Mouse (Mus musculus) testis, postnatal 14 days (tissue): ENCODE results near the gene Abhd17b.
"Not testable (repeated sequence)": the region's sequence is repeated elsewhere in the genome, so short reads cannot be mapped to it uniquely, and the experiment has no call there.

Experiments
- DNase-seq: peaks from one replicate; pipeline ENCODE4 v3.0.0; 2021; ENCODE audit warnings: low spot score

The Abhd17b gene

GRCm38 (mm10) chr19:21653172-21653981 lies at the start of gene Abhd17b:
Gene Abhd17b, plus strand, starts transcription at chr19:21653185.
- peak; percentile 69 for DNase-seq

GRCm38 (mm10) chr19:21603836-21604235 lies 49.1 kb upstream of the Abhd17b start:
- no peak for DNase-seq

GRCm38 (mm10) chr19:21605294-21605693 lies 47.7 kb upstream of the Abhd17b start:
- no peak for DNase-seq

- DNase-seq: no peak
Measured at GRCm38 (mm10) chr19:21610240-21610639, 42.7 kb upstream of the Abhd17b start.

GRCm38 (mm10) chr19:21611297-21611696 lies 41.7 kb upstream of the Abhd17b start:
- no peak for DNase-seq

GRCm38 (mm10) chr19:21611725-21612575 lies 41.0 kb upstream of the Abhd17b start:
- DNase-seq: no peak

GRCm38 (mm10) chr19:21615801-21616200 lies 37.2 kb upstream of the Abhd17b start:
- DNase-seq: no peak

- DNase-seq: no peak
Measured at GRCm38 (mm10) chr19:21623410-21624147, 29.4 kb upstream of the Abhd17b start.

GRCm38 (mm10) chr19:21624148-21624535 lies 28.8 kb upstream of the Abhd17b start:
- DNase-seq: no peak

- no peak for DNase-seq
Measured at GRCm38 (mm10) chr19:21626271-21626988, 26.6 kb upstream of the Abhd17b start.

GRCm38 (mm10) chr19:21628440-21628839 lies 24.5 kb upstream of the Abhd17b start:
- DNase-seq: not testable (repeated sequence)

- DNase-seq: no peak
Measured at GRCm38 (mm10) chr19:21629030-21629429, 24.0 kb upstream of the Abhd17b start.

- DNase-seq: no peak
Measured at GRCm38 (mm10) chr19:21629501-21629900, 23.5 kb upstream of the Abhd17b start.

- DNase-seq: no peak
Measured at GRCm38 (mm10) chr19:21630656-21631331, 22.2 kb upstream of the Abhd17b start.

GRCm38 (mm10) chr19:21635406-21635805 lies 17.6 kb upstream of the Abhd17b start:
- no peak for DNase-seq

GRCm38 (mm10) chr19:21636907-21637306 lies 16.1 kb upstream of the Abhd17b start:
- DNase-seq: no peak

- DNase-seq: no peak
Measured at GRCm38 (mm10) chr19:21637672-21638071, 15.3 kb upstream of the Abhd17b start.

GRCm38 (mm10) chr19:21643935-21644334 lies 9.1 kb upstream of the Abhd17b start:
- no peak for DNase-seq

- no peak for DNase-seq
Measured at GRCm38 (mm10) chr19:21645301-21645700, 7.7 kb upstream of the Abhd17b start.

GRCm38 (mm10) chr19:21646142-21646541 lies 6.8 kb upstream of the Abhd17b start:
- no peak for DNase-seq

GRCm38 (mm10) chr19:21651664-21652063 lies 1.3 kb upstream of the Abhd17b start:
- no peak for DNase-seq
